Mouse (Mus musculus): ENCODE results near the gene Treml1.

The Treml1 gene

GRCm38 (mm10) chr17:48360462-48360861 lies 746 bp downstream of the Treml1 start:
- no peak for DNase-seq (ENCODE audit: low read depth)

GRCm38 (mm10) chr17:48362346-48362745 lies 2.6 kb downstream of the Treml1 start:
- no peak for DNase-seq (ENCODE audit: low read depth)

GRCm38 (mm10) chr17:48362966-48363365 lies 3.2 kb downstream of the Treml1 start:
- DNase-seq (ENCODE audit: low read depth), result peak; percentile 5

- DNase-seq (ENCODE audit: low read depth), result no peak
Measured at GRCm38 (mm10) chr17:48363421-48363965, 3.8 kb downstream of the Treml1 start.

GRCm38 (mm10) chr17:48365511-48366155 lies 5.9 kb downstream of the Treml1 start:
- DNase-seq (ENCODE audit: low read depth), result no peak

- peak; percentile 8 for DNase-seq (ENCODE audit: low read depth)
Measured at GRCm38 (mm10) chr17:48366806-48367205, 7.1 kb downstream of the Treml1 start.

GRCm38 (mm10) chr17:48371621-48372020 lies 11.9 kb downstream of the Treml1 start:
- DNase-seq (ENCODE audit: low read depth), result no peak

GRCm38 (mm10) chr17:48372987-48373386 lies 13.3 kb downstream of the Treml1 start:
- DNase-seq (ENCODE audit: low read depth), result no peak

GRCm38 (mm10) chr17:48376102-48376501 lies 16.4 kb downstream of the Treml1 start:
- no peak for DNase-seq (ENCODE audit: low read depth)

GRCm38 (mm10) chr17:48379050-48379449 lies 19.3 kb downstream of the Treml1 start:
- no peak for DNase-seq (ENCODE audit: low read depth)

GRCm38 (mm10) chr17:48385786-48386461 lies 26.2 kb downstream of the Treml1 start:
- no peak for DNase-seq (ENCODE audit: low read depth)

- no peak for DNase-seq (ENCODE audit: low read depth)
Measured at GRCm38 (mm10) chr17:48388666-48389065, 28.9 kb downstream of the Treml1 start.

- DNase-seq (ENCODE audit: low read depth), result no peak
Measured at GRCm38 (mm10) chr17:48389442-48389841, 29.7 kb downstream of the Treml1 start.

- DNase-seq (ENCODE audit: low read depth), result no peak
Measured at GRCm38 (mm10) chr17:48391446-48391845, 31.7 kb downstream of the Treml1 start.

GRCm38 (mm10) chr17:48392616-48393015 lies 32.9 kb downstream of the Treml1 start:
- DNase-seq (ENCODE audit: low read depth), result no peak

- no peak for DNase-seq (ENCODE audit: low read depth)
Measured at GRCm38 (mm10) chr17:48401710-48402109, 42.0 kb downstream of the Treml1 start.

GRCm38 (mm10) chr17:48402751-48403150 lies 43.0 kb downstream of the Treml1 start:
- no peak for DNase-seq (ENCODE audit: low read depth)

- no peak for DNase-seq (ENCODE audit: low read depth)
Measured at GRCm38 (mm10) chr17:48403848-48404247, 44.1 kb downstream of the Treml1 start.

GRCm38 (mm10) chr17:48404706-48405105 lies 45.0 kb downstream of the Treml1 start:
- no peak for DNase-seq (ENCODE audit: low read depth)

- DNase-seq (ENCODE audit: low read depth), result no peak
Measured at GRCm38 (mm10) chr17:48407154-48407553, 47.4 kb downstream of the Treml1 start.

- DNase-seq (ENCODE audit: low read depth), result no peak
Measured at GRCm38 (mm10) chr17:48407910-48408525, 48.3 kb downstream of the Treml1 start.

- no peak for DNase-seq (ENCODE audit: low read depth)
Measured at GRCm38 (mm10) chr17:48408526-48409291, 49.0 kb downstream of the Treml1 start.

Data from fibroblast of lung, adult 2 months (primary cell).